Mouse (Mus musculus): Measurements from ENCODE around the gene Akap13.

The Akap13 gene

DNA sequence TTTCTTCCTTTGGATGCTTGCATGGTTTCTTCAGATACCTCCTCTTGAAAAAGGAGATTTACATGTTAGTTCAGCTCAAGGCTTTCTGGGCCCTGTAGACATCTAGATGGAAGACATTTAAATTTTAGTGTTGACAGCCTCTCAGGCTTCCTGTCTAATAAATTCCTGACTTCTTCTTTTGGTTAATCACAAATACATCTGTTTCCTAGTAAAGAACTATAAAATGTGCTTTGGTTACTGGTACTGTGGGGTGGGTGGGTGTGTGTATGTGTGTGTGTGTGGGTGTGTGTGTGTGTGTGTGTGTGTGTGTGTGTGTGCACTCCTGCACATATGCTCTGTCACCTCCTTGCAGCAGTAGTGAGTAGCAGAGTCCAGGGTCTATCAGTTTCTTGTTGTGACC is 262.0 kb downstream of the Akap13 start:
- DNase-seq (ENCODE audit: low read depth) = no peak

DNA sequence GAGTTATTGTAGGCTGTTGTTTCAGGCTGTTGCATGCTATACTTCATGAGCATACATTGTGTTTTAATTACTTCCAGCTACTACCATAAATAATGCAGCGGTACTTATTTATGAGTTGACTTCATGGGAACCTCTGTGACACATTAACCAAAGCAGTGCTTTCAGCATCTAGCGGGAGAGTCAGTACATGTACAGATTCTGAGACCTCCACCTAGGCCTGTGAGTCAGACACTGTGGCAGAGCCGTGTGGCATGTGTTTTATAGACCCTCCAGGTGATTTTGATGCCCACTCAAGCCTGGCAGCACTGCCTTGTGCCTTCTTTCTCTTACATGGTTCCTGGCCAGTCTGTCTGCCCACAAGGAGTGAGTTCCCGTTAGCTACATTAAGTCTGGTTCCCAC is 266.0 kb downstream of the Akap13 start:
- DNase-seq (ENCODE audit: low read depth) = no peak

DNA sequence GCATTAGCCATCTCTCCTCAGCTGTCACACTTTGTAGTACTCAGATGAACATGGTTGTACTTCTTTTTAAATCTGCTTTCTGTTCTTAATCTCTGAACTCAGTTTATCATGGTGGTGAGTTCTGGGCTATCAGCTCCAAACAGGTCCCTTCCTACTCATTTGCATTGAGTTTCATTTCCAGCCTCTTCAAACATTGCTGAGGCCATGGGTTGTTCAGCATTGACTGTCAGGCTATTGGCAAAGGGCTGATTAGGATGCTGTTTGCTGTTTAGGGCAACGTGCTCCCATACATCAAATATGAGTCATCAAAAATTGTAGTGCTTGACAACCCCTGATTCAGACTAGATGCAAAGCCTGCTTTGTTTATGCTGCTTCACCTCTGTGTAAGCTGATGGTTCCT is 268.7 kb downstream of the Akap13 start:
- peak; percentile 28 for DNase-seq (ENCODE audit: low read depth)

DNA sequence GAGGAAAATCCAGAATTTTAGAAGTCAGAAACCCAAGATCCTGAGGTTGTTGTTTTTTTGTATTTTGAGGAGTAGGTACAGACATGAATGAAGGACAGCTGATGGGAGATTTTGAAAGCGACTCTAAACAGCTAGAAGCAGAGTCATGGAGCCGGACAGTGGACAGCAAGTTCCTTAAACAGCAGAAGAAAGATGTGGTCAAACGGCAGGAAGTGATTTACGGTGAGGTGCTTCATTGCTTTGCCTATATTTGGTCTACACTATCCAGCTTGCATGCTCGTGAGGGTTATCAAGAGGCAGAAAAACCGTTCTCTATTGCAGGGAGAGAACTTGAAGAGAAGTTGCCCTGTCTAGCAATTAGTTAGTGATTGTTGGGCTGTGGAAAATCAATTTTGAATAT is 270.6 kb downstream of the Akap13 start:
- no peak for DNase-seq (ENCODE audit: low read depth)

DNA sequence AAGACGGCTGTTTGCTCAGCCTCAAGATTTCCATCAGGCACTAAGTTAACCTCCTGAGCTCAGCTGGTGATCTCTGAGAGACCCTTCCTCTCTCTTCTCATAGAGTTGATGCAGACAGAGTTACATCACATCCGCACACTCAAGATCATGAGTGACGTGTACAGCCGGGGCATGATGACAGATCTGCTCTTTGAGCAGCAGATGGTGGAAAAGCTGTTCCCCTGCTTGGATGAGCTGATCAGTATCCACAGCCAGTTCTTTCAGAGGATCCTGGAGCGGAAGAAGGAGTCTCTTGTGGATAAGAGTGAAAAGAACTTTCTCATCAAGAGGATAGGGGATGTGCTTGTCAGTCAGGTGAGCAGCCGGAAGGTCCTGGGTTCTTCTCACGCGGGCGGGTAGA is 271.5 kb downstream of the Akap13 start:
- DNase-seq (ENCODE audit: low read depth) = no peak

DNA sequence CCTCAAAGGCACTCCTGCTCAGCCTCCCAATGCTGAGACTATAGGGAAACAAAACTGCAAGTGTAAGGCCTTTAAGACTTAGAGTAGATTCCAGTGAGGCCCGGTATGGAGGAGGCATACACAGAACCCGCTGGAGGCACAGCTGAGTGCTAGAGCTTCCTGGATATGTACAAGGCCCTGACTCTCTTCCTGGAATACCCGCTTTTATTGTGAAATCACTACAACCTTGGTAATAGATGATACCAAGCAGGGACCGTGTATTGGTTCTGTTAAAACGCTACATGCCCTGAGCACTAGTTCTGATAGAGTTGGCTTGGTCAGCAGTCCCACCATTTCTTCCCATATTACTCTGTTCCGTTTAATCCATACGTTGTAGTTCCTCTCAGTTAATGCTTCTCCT is 274.3 kb downstream of the Akap13 start:
- no peak for DNase-seq (ENCODE audit: low read depth)

DNA sequence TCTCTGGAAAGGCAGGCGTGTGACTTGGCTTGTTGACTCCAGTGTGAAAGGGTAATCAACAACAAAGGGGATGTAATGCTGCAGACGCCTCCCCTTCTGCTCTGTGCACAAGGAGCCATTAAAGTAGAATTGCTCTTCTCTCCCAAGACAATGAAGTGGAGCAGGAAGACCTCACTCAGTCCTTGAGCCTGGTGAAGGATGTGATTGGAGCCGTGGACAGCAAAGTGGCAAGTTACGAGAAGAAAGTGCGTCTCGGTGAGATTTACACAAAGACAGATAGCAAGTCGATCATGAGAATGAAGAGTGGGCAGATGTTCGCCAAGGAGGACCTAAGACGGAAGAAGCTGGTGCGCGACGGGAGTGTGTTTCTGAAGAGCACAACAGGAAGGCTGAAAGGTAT is 274.9 kb downstream of the Akap13 start:
- no peak for DNase-seq (ENCODE audit: low read depth)

DNA sequence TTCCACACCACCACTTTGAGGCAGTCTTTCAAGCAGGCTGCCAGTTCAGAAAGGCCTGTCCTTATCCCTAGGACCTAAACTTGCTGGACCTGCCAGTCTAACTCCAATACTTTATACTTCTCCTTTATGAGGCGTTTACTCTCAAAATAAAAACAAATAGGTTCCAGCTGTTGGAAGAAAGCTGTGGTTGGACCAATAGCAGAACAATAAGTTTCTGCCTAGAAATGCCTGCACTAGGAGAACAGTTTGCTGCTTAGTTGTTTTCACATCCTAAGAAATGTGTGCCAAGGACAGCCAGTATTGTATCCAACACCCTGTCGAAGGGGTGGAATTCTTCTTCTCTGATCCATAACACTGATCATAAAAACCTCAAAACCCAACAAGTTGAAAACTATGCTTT is 276.6 kb downstream of the Akap13 start:
- peak; percentile 35 for DNase-seq (ENCODE audit: low read depth)

DNA sequence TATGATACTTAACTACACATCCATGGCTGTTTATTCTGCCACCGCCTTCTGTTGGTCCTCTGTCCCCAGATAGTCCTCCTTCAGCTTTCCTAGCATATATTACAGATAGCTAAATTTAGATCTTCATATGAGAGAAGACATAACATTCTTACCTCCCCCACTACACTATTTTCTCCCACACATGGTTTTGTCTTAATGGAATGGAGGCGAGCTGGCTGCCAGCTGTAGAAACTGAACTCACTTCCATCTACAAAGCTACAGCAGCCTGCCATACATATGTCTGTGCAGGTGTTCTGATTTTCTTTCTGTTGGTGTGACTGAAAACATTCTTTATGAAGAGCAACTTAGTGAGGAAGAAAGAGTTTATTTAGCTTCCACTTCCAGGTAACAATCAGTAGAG is 277.8 kb downstream of the Akap13 start:
- DNase-seq (ENCODE audit: low read depth) = no peak

DNA sequence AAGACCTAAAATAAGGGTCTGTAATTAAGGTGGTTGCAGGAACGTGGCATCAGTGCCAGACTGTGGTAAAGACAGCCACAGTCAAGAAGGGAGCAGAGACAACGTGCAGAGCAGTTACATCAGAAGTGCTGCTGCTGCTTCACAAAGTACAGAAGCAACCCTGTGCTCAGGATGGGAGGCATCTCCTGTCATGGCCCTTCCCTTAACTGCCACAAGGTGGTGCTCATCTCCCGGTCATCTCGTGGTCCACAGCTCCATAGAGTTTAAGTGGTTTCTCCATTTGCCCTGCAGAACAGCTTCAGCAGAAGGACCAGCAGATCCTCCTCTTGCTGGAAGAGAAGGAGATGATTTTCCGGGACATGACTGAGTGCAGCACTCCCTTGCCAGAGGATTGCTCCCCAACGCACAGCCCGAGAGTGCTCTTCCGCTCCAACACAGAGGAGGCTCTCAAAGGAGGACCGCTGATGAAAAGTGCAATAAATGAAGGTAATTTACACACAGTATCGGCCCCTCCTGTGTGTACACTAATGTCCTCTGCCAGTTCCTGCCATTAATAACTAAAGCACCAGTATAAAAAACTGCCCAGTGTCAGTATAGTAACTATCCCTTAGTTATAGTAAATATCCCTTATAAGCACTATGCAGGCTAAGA is 283.9 kb downstream of the Akap13 start:
- DNase-seq (ENCODE audit: low read depth) = peak; percentile 82

DNA sequence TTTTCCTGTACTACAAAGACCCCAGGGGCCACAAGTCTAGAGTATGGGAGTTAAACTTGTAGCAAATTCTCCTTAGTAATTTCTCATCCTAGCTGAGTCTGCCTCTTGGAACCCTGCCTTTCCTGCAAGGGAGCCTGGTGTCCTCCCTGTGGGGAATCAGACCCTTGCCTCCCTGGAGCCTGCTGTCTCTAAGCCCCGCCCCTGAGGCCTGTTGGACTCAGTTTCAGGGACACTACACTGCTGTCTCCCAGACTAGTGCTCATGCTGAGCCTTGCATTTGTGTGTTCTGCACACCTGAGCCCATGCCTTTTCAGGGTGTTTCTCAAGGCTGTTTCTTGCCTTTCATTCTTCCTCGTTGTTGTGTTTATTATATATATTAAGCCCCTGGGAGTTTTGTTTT is 289.2 kb downstream of the Akap13 start:
- DNase-seq (ENCODE audit: low read depth) = no peak

DNA sequence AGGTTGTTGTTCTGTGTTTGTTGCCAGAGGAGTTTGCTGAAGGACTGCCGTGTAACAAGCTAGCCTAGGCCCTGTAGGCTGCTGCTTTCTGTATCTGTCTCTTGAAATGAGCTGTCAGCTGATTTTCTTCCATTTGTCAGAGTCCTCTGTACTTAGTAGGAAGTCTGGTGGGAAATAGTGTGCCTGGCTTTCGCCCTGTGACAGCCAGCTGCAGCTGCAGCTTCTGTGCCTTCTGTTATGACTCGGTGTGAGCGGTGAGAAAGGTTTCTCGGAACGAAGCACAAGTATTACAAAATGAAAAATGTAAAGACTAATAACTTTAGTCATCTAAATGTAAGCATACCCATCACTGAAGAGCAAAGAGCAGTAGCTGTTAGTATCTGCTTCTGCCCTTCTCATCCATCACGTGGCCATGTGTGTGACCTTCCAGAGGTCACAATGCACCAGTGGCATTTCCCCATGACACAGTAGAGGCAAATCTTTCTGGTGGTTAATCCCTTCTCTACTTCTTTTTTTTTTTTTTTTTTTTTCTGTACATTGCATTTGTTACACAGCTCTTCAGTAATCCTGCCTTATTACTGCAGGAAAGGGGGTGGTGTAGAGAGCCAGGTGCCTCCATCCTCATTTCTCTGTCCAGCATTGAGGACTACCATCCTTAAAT is 289.8 kb downstream of the Akap13 start:
- DNase-seq (ENCODE audit: low read depth) = no peak

DNA sequence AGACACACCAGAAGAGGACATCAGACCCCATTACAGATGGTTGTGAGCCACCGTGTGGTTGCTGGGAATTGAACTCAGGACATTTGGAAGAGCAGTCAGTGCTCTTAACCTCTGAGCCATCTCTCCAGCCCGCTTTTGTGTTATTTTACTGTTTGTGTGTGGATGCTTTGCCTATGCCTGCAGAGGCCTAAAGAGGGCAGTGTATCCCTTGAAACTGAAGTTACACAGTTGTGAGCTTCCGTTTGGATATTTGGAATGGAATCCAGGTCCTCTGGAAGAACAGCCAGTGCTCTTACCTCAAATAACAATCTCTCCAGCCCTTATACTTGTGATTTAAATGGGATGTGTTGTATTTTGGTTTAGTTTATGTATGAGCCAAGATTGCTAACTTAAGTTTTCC is 290.6 kb downstream of the Akap13 start:
- DNase-seq (ENCODE audit: low read depth) = peak; percentile 56

DNA sequence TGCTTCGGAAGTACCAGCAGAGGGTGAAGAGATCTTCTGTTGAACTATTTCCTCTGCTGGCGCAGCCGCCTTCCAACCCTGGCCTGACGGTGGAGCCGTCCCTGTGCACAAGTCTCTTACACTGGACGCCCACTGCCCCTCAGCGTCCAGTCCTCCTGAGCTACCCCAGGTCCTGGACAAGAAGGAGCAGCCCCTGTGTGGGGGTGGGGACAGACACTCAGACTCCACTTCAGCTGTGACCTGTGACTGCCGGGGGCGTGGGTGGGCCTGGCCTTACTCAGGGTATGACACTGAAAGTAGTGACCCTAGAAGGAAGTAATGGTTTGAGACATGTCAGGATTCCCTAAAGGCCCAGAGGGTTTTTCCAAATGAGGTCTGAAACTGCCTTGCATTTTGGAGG is 295.2 kb downstream of the Akap13 start:
- no peak for DNase-seq (ENCODE audit: low read depth)

DNA sequence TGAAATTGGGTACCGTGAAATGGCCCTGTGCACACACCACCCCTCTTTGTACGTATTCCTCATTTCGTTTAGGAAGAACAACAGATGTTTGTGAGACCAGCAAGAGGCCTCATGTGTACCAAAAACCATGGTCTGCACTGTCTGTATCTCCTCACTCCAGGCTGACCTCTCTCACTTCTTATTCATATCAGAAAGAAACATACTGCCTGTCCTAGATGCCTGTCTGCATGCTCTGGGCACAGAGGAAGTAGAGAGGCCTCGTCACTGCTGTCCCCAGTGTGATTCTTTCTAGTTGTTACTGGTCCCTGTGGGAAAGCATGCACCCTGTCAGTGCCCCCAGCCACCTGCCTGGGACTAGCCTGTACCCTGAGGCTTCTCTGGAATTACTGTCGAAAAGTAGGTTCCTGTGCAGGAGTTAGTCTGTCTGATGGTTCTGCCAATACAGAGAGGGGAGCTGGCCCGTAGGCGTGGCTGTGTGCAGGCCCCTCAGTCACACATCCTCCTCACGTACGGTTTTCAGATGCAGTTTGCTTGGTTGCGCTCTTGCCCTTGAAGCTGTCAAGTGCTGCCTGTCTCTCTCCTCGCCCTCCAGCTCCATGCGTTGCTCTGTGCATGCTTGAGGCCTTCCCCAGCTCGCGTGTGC is 295.9 kb downstream of the Akap13 start:
- no peak for DNase-seq (ENCODE audit: low read depth)

DNA sequence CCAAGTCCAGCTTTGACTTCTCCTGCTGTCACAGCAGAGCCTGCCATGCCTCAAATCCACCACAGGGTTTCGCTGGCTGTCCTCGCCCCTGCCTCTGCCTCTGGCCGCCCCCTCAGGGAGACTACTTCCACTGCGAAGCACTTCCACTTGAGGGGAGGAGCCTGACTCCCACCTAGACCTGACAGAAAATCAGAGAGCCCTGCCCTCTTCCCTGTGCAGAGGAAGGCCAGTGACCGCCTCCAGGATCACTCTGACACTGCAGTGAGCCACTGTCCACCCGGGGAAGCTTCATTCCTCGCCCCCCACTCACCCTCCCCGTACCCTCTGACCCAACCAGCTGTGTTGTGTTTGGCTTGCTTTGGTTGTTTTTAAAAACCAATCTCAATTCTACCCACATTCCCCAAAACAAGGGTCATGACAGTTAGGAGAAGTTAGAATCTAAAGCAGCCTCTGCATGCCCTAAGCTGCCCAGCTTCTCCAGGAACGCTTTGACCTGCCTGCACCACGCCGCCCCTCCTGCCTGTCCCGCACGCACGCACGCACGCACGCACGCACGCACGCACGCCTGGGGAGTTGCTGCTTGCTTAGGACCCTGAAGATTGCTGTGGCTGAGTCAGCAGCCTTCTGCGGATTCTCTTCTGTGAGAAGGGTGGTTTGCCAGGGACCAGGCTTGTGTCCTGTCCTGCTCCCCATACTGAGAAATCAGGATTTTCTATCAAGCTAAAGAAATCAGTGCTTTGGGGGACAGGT is 297.3 kb downstream of the Akap13 start:
- no peak for DNase-seq (ENCODE audit: low read depth)

DNA sequence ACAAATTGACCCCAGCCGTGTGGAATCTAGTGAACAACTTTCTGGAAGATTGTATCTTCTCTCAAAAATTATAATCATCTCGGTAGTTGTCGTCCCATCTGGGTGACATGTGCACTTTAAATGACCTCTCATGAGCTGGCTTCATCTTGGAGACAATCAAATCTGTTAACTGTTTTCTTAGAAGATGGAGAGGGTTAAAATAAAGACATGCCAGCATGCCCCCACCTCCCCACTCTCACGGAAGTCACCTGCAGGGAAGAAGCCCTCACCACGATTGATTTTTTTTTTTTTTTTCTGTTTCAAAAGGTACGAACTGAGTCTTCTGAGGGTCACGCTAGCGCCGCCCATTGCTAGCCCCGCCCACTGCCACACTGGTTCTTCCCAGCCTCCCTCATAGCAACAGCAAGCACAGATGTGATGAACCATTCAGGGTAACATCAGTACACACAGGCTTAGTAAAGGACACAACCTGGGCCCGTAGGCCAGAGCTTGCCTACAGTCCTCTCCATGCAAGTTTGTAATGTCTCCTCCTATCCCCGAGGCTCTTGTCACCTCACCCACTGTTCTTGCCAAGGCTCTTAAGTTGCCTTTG is 298.0 kb downstream of the Akap13 start:
- no peak for DNase-seq (ENCODE audit: low read depth)

DNA sequence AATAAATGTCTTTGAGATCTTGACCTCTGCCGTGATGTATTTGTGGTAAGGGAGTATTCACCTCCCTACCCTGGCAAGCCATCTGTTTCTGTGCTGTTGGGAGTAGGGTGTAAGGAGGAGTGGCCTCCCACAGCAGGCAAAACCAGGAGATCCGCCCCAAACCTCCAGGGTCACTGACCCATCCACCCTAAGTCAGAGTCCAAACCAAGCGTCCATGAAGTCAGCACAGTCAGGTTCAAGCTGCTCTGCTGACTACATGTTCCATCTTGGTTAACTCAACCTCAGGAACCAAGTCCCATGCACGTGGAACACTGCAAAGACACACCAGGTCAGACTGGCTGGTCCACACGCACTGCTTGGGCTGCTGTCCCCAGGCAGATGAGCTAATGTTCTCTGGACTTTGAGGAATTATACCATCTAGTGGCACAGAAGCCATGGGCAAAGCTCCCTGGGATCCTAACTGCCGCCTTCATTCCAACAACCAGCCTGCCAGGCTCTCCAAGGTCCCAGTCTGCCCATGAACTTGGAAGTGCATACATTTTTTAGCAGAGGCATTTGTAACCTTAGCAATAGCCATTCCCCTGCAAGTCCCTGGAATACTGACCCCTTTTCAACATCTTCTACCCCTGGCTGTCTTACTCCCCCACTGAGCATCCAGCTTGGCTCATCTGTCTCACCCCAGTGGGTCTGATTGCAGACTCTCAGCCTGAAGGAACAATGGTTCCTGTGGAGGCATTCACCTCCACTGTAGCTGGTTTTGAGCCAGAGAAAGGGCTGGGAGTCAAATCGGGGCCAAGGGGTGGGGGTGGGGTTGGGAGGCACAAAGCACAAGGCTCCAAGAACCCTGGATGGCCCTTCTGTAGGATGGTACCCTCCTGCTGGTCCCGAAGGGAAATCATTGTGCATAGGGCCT is 299.5 kb downstream of the Akap13 start:
- DNase-seq (ENCODE audit: low read depth) = no peak

DNA sequence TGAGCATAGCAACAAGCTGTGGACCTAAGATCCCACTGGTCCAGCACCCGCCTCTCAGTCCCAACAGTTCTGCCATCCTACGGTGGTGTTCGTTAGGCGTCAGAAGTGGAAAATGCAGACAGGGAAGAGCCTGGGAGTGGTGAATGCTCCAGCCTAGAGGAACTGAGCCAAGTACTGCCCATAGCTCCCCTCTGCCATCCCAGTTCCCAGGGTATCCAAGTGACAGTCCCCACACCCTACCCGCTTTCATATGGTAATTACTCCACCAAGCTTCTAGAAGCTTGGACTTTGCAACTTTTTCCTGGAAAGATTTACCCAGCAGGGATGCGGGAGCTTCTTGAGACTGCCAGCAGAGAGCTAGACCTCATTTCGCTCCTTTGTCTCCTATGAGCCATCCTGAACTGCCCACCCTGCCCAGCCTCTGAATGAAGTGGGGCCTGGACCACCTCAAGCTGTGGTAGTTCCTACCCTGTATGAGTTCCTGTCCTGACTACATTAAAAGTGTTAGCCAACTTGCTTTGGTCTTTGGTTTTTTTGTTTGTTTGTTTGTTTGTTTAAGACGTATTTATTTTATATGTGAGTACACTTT is 300.6 kb downstream of the Akap13 start:
- no peak for DNase-seq (ENCODE audit: low read depth)

DNA sequence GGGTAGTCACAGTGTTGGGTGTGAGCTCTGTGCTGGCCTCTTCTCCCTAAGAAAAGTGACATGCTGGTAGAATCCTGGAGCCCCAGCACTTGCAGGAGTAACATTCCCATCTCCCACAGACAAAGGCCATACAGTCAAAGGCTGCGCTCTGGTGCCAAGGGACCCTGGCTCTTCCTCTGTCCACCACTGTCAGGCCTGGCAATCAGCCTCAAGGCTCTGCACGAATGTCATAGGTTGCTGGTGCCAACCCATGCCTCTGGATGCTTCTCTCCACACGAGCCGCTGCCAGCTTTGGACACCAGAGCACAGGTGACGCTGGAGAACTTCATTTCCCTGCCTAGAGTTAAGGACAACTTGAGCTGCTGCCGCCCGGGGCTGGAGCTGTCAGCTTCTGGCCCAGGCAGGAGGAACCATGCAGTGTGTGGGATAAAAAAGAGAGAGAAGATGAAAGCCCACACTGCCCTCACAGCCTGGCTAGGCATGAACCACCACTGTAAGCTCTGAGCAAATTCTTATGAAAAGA is 304.7 kb downstream of the Akap13 start:
- DNase-seq (ENCODE audit: low read depth) = no peak

All from NIH3T3 (cell line).